Mouse (Mus musculus): ENCODE results near the gene Oscar.
"Not testable (repeated sequence)": the region's sequence is repeated elsewhere in the genome, so short reads cannot be mapped to it uniquely, and the experiment has no call there.

Oscar gene

DNA sequence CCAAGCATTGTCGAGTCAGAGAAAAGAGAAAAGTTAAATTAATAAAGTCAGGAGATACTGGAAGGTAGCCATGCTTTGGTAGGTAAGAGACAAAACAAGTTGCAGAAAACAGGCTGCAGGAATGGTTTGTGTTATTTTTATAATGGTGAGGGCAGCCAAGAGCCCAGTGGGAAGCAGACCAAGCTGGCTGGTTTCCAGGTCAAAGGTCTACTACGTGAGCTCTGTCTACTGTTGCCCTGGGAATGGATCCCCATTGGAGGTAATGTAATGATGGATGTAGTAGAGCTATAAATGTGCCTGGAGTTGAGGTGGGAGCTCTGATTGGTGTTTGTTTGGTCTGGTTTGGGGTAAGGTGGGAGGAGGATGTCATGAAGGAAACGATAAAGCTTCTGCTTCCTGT is 6.9 kb downstream of the Oscar start:
- DNase-seq, result no peak

- DNase-seq, result no peak
These were observed 7.3 kb downstream of the Oscar start for GRCm38 (mm10) chr7:3608668-3609067.

- no peak for DNase-seq
These were observed 8.6 kb downstream of the Oscar start for GRCm38 (mm10) chr7:3607391-3607790.

- no peak for DNase-seq
These were observed 9.2 kb downstream of the Oscar start for GRCm38 (mm10) chr7:3606798-3607197.

GRCm38 (mm10) chr7:3601119-3601518 is 14.8 kb downstream of the Oscar start:
- DNase-seq, result no peak

- DNase-seq, result not testable (repeated sequence)
These were observed 18.2 kb downstream of the Oscar start for GRCm38 (mm10) chr7:3597755-3598154.

DNA sequence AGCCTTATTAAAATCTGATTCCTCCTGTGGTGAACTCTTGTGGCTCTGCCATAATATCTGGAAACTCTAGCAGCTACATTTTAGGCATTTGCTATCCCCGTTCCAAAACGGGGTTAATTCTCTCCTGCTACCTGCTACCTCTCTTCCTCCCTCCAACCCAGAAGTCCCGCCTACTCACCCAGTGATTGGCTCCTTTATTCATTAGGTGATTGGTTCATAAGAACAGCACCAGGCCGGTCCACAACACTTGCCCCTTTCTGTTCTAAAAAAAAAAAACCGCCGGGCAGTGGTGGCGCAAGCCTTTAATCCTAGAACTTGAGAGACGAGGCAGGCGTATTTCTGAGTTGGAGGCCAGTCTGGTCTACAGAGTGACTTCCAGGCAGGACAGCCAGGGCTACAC is 20.8 kb downstream of the Oscar start:
- no peak for DNase-seq

DNA sequence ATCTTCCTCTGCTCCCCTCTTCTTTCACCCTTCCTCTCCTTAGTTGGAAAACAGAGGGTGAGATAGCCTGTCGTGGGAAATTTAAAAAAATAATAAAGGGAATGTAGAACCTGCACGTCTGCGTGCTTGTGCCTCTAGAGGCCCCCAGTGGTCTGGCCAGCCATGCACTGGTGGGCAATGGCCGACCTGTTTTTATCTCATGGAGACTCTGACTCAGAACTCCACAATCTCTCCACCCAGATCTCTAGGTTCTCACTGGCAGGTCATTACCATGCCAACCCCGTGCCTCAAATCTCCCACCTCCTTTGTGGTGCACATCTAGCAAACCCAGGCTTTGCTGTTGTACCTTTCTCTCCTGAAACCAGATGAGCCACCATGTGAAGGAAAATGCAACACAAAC is 21.3 kb downstream of the Oscar start:
- DNase-seq, result no peak

- DNase-seq, result no peak
These were observed 22.1 kb downstream of the Oscar start for GRCm38 (mm10) chr7:3593855-3594254.

- DNase-seq, result no peak
These were observed 24.4 kb downstream of the Oscar start for GRCm38 (mm10) chr7:3591534-3591933.

DNA sequence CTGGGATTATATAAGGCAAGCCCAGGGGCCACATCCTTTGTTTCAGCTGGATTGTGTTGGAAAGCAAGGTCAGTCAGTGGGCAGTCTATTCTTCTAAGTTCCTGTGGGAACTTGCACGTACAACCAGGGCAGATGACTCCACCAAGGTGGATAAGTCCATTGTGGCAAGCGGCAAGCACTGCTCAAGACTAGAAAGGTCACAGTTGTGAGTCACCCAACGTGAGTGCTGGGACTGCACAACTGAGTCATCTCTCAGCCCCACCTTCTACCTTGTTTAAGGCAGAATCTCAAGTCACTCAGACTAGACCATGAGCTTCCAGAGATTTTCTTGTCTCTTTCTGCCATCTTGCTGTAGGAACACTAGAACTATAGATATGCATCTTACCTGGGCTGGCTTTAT is 25.4 kb downstream of the Oscar start:
- no peak for DNase-seq

DNA sequence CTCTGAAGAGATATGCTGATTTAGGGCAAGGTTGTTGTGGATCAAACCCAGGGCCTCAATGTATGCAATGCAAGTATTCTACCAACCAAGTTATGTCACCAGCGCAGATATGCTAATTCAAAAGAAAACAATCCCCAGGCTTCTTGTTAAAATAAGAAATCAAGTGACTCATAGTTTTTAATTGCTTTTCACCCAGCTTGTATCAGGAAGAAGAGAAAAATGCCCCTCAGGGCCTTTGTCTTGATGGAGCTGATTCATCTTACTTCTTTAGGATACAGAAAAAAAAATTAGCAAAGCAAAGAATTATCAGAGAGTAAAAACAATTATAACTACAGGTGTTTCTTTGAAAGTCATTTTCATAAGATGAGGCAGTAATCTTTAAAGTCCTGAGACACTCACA is 28.7 kb downstream of the Oscar start:
- no peak for DNase-seq

GRCm38 (mm10) chr7:3586255-3586654 is 29.7 kb downstream of the Oscar start:
- DNase-seq, result no peak

DNA sequence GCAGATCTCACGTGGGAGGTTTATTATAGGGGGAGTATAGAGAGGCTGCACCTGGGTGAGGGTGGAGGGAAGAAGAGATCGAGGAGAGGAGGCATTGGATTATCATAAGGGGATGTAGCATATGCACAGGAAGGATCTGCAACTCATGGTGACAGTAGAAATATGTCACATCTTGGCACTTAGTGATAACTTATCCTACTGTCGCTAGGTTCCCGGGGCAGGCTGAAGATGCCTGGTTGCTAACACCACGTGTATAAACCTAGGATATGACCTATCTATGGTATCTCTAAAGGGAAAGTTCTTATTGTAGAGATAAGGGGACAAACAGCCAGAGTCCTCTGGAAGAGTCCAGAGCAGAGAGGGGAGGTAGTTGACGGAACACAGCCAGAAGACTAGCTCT is 30.2 kb downstream of the Oscar start:
- no peak for DNase-seq

GRCm38 (mm10) chr7:3580029-3580428 is 35.9 kb downstream of the Oscar start:
- no peak for DNase-seq

DNA sequence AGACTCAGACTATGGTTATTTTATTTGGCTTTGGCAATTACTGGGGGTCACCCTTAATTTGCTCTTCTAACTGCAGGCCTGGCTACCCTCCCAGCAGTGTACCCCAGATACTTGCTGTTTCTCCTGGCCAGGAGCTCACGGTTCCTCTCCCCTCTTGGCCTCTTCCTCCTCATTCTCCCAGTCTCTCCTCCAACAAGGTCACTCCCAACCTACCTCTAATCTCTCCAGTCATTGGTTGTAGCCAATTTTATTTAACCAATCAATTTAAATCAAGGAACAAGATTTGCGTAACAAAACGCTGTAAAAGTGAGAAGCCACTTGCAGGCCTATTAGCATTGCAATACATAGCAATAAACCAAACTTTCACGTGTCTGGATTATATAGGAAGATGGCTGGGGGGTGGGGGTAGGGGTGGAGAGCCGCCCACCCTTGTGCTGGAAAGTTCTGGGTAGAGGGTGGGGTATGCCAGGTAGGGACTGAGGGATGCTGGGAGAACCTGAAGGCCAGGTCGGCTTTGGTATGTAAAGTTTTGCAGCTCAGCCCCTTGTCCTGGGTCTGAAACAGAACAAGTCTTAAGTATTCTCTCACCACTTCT is 36.9 kb downstream of the Oscar start:
- no peak for DNase-seq

- no peak for DNase-seq
These were observed 37.8 kb downstream of the Oscar start for GRCm38 (mm10) chr7:3578196-3578595.

GRCm38 (mm10) chr7:3576354-3577124 is 39.4 kb downstream of the Oscar start:
- DNase-seq, result no peak

DNA sequence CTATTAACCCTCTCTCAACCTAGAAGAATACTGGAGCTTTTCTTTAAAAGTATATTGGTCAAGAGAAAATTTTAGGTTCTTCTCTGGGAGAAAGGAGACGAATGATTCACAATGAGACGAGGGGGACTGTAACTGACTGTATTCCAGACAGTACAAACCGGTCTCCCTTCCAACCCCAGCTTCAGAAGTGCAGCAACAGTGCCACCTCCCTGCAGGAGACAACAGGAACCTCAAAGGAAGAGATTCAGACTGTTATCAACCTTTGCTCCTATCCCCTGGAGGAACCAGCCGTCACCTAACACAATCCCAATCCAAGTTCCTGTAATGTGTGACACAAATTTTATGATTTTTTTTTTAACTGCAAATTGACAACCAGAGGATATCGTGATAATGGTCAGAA is 41.7 kb downstream of the Oscar start:
- DNase-seq, result no peak

DNA sequence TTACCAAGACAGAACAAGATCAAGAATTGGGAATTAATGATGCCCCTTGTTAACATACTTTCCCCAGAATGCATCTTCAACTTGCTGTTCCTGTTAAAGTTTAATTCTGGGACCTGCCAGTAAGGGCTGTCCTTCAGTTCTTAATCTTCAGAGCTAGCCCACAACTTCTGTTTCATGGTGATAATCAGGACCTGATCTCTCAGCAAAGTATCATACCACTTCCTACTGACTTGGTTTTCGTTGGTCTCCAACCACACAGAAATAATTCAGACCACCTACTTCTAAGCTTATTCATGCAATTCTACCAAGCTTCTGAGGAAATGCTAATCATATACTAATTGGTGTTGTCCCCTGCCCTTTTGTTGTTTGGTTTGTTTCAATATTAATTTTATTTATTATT is 44.1 kb downstream of the Oscar start:
- no peak for DNase-seq

DNA sequence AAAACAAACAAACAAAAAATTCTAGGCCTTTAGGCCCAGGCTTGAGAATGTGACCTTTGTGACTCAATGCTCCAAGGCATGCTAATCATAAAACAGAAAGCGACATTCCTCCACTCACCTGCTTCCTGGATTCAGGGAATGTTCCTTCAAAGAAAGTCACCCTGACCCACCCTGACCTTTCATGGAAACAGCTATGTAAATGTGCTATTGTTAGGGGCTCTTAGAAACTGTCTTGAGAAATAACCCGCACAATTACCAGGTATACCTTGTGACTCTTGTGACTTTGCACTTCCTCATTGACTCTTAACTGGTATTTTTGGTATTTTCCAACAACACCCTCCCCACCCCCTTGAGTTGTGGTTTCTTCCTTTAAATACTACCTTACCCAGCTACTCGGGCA is 45.4 kb downstream of the Oscar start:
- not testable (repeated sequence) for DNase-seq

DNA sequence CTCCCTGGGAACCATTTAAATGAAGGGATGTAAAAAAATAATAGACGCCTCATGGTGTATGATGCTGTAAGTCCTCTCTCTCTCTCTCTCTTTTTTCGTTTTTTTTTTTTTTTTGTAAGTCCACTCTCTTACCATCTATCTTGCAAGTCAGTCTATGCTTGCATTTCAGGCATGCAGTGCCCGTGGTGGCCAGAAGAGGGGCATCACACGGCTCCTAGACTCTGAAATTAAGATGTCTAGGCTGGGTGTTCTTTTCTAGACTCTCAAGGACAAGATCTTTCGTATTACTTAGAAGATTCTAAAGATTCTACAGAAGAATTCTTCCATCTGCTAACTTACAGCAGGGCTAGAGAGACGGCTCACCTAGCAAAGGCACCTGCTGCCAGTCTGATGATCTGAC is 46.2 kb downstream of the Oscar start:
- DNase-seq, result no peak

DNA sequence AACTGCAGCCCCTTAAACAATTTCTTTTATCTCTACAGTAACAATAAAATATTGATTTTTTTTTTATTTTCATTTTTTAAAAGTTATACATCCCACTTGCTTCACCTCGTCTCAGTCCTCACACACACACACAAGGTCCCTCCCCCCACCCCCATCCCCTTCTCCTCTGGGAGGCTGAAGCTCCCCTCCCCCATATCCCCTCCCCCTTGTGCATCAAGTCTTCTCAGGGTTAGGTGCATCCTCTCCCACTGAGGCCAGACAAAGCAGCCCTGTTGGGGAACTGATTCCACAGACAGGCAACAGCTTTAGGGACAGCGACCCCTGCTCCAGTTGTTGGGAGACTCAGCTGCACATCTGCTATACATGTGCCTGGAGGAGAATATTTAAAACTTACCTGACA is 48.6 kb downstream of the Oscar start:
- DNase-seq, result no peak
